Mouse (Mus musculus) stomach, embryonic 14.5 days (tissue): Measurements from ENCODE around the gene Pde4d. TPM values are rescaled to one million over a fixed set of nuclear protein-coding genes. Genes with fewer than 3 reads are reported as not detected.

Experiments used
- ATAC-seq: fragments of 200-750 bp; cut with Nextera tagmentation; 2 replicates; pipeline ENCODE4 v1.8.0; 2017; ENCODE audit warnings: low read depth, moderate TSS enrichment; ENCODE audit not compliant: insufficient number of reproducible peaks, insufficient read depth, low FRiP score
- H3K27ac ChIP-seq: fragments of 300-500 bp; sonication (generic); 2 replicates; pipeline ENCODE4 v1.5.1; 2014; ENCODE audit warnings: mild to moderate bottlenecking, low read length, moderate library complexity, mixed read lengths
- H3K27me3 ChIP-seq: fragments of 300-500 bp; sonication (generic); 2 replicates; pipeline ENCODE4 v1.6.1; 2014; ENCODE audit warnings: low read length, control low read depth, mixed read lengths; ENCODE audit not compliant: control insufficient read depth, insufficient read depth
- H3K36me3 ChIP-seq: fragments of 300-500 bp; sonication (generic); 2 replicates; pipeline ENCODE4 v1.6.1; 2014; ENCODE audit warnings: mild to moderate bottlenecking, control low read depth, low read length, moderate library complexity, mixed read lengths; ENCODE audit not compliant: control insufficient read depth, insufficient read depth
- H3K4me1 ChIP-seq: fragments of 300-500 bp; sonication (generic); 2 replicates; pipeline ENCODE4 v1.6.1; 2014; ENCODE audit warnings: low read length, control low read depth, mixed read lengths; ENCODE audit not compliant: control insufficient read depth, insufficient read depth
- H3K4me2 ChIP-seq: fragments of 300-500 bp; sonication (generic); replicated peaks from 2 replicates; pipeline ENCODE4 v1.6.1; 2014; ENCODE audit warnings: low read depth, low read length, control low read depth
- H3K4me3 ChIP-seq: fragments of 300-500 bp; sonication (generic); 2 replicates; pipeline ENCODE4 v1.5.1; 2014; ENCODE audit warnings: low read depth, low read length, control low read depth
- H3K9ac ChIP-seq: fragments of 300-500 bp; sonication (generic); replicated peaks from 2 replicates; pipeline ENCODE4 v1.6.1; 2014; ENCODE audit warnings: low read depth, mild to moderate bottlenecking, control low read depth, low read length, moderate library complexity, mixed read lengths
- H3K9me3 ChIP-seq: fragments of 300-500 bp; sonication (generic); 2 replicates; pipeline ENCODE4 v1.6.1; 2016; ENCODE audit warnings: low read depth, low read length, control low read depth; ENCODE audit not compliant: control insufficient read depth
- WGBS: fragments of 180-500 bp; shearing (Covaris S2); extraction: QIAGEN DNeasy Blood & Tissue Kit; methylation state at CpG from one replicate; pipeline ENCODE4 v1.1.7; 2014; 5-methylcytosine and 5-hydroxymethylcytosine counted together
- polyA plus RNA-seq: library from polyadenylated mRNA; unstranded; fragments of >200 nt; fragmentation: Nextera tagmentation; extraction: Ambion mirVana; gene quantifications from 2 replicates; pipeline ENCODE4 v1.2.1, GENCODE M21; 2014

Gene Pde4d
- polyA plus RNA-seq, 1 experiment from 2014 or later: 29.3 TPM

- H3K4me1 ChIP-seq: no peaks in the 10 kb centered on the region
- H3K9me3 ChIP-seq: no peaks in the 10 kb centered on the region
- no peaks in the 10 kb centered on the region for H3K27me3 ChIP-seq
- H3K4me2 ChIP-seq: no peak overlapping the region
- 8% methylated on average over 2 of the region's 2 CpGs for WGBS
- H3K36me3 ChIP-seq: no peaks in the 10 kb centered on the region
- no peak for ATAC-seq
- no peak overlapping the region for H3K27ac ChIP-seq
- no peak overlapping the region for H3K4me3 ChIP-seq
- H3K9ac ChIP-seq: no peak overlapping the region
These were observed 975.2 kb downstream of the Pde4d start for GRCm38 (mm10) chr13:109424906-109425305.

DNA sequence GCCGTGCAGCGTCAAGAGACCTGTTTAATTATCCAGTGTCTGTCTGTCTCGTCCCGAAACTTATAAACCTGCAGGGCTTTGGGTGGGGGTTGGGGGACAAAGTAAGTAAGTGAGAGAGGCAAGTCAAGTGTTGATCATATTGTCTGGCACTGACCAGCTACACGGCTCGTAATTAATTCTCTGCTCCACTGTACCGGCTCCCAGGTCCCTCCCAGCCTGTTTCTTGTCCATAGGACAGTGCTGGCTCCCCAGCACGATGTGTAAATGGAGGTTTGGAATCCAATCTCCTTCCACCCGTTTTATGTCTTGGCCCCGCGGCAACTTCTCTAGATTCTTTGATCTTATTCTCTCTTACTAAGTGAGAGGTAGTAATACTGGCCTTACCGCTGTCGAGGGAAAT lies 975.8 kb downstream of the Pde4d start:
- WGBS: 55% methylated on average over 13 of the region's 13 CpGs
- Histone ChIP-seq H3K4me2 (no peak overlapping the region), H3K27me3 (no peaks in the 10 kb centered on the region), H3K27ac (no peak overlapping the region), H3K9ac (no peak overlapping the region), H3K4me3 (no peak overlapping the region), H3K9me3 (no peaks in the 10 kb centered on the region), H3K4me1 (no peaks in the 10 kb centered on the region), H3K36me3 (no peaks in the 10 kb centered on the region)
- no peak for ATAC-seq

- 82% methylated on average over 5 of the region's 5 CpGs for WGBS
- Histone ChIP-seq H3K36me3 (no peaks in the 10 kb centered on the region), H3K4me3 (no peak overlapping the region), H3K9ac (no peak overlapping the region), H3K4me2 (no peak overlapping the region), H3K9me3 (no peaks in the 10 kb centered on the region), H3K27me3 (no peaks in the 10 kb centered on the region), H3K27ac (no peak overlapping the region), H3K4me1 (no peaks in the 10 kb centered on the region)
- ATAC-seq: no peak
These were observed 976.3 kb downstream of the Pde4d start for GRCm38 (mm10) chr13:109426058-109426457.

DNA sequence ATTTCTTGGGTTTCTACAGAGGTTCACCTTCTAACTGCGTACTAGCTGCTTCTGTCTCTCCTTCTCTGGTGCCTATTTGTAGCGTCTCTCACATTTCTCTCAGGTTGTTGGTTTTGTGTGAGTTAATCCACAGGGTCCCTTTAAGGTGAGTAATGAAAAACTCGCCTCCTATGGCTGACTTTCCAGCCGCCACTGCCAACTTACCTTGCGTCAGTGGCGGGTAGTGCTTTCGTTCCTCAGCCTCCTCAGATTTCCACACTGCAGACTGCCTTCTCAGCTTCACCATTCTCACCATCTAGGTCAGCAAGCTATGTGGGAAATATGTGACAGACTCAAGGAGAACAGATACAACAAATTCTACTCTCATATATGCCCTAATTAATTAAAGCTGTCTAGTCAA lies 977.8 kb downstream of the Pde4d start:
- ATAC-seq: no peak
- Histone ChIP-seq H3K9me3 (no peaks in the 10 kb centered on the region), H3K4me2 (no peak overlapping the region), H3K4me3 (no peak overlapping the region), H3K9ac (no peak overlapping the region), H3K27me3 (no peaks in the 10 kb centered on the region), H3K36me3 (no peaks in the 10 kb centered on the region), H3K4me1 (no peaks in the 10 kb centered on the region), H3K27ac (no peak overlapping the region)
- 78% methylated on average over 7 of the region's 7 CpGs for WGBS

GRCm38 (mm10) chr13:109429544-109429943 lies 979.8 kb downstream of the Pde4d start:
- WGBS: 89% methylated on average over 2 of the region's 2 CpGs
- Histone ChIP-seq H3K4me3 (no peak overlapping the region), H3K9me3 (no peaks in the 10 kb centered on the region), H3K9ac (no peak overlapping the region), H3K36me3 (no peaks in the 10 kb centered on the region), H3K4me1 (no peaks in the 10 kb centered on the region), H3K27ac (no peak overlapping the region), H3K27me3 (no peaks in the 10 kb centered on the region), H3K4me2 (no peak overlapping the region)
- ATAC-seq: no peak

- ATAC-seq: no peak
- Histone ChIP-seq H3K36me3 (no peaks in the 10 kb centered on the region), H3K9me3 (no peaks in the 10 kb centered on the region), H3K4me1 (peaks cover 4% of the 10 kb centered on the region; the same call in 1 of the 2 replicates), H3K27ac (no peak overlapping the region), H3K27me3 (no peaks in the 10 kb centered on the region), H3K4me2 (no peak overlapping the region), H3K4me3 (no peak overlapping the region), H3K9ac (no peak overlapping the region)
- WGBS: 78% methylated on average over 4 of the region's 4 CpGs
These were observed 987.6 kb downstream of the Pde4d start for GRCm38 (mm10) chr13:109437231-109437776.

- Histone ChIP-seq H3K27me3 (no peaks in the 10 kb centered on the region), H3K27ac (peak overlapping the region; percentile 86; the same call in 1 of the 2 replicates), H3K36me3 (no peaks in the 10 kb centered on the region), H3K4me1 (peaks cover 4% of the 10 kb centered on the region; the same call in 1 of the 2 replicates), H3K4me2 (peak overlapping the region; percentile 87), H3K9me3 (no peaks in the 10 kb centered on the region), H3K4me3 (peak overlapping the region; percentile 50; the same call in 1 of the 2 replicates), H3K9ac (no peak overlapping the region)
- ATAC-seq: no peak
- WGBS: 46% methylated on average over 5 of the region's 5 CpGs
These were observed 989.9 kb downstream of the Pde4d start for GRCm38 (mm10) chr13:109439436-109440161.

GRCm38 (mm10) chr13:109440331-109440730 lies 990.6 kb downstream of the Pde4d start:
- Histone ChIP-seq H3K9ac (no peak overlapping the region), H3K27me3 (no peaks in the 10 kb centered on the region), H3K4me2 (peak overlapping the region; percentile 87), H3K36me3 (no peaks in the 10 kb centered on the region), H3K4me1 (peaks cover 4% of the 10 kb centered on the region; the same call in 1 of the 2 replicates), H3K27ac (peak overlapping the region; percentile 86), H3K9me3 (no peaks in the 10 kb centered on the region), H3K4me3 (peak overlapping the region; percentile 50)
- peak; percentile 84 for ATAC-seq
- WGBS: 0% methylated on average over 8 of the region's 8 CpGs
